Mouse (Mus musculus): ENCODE results near the gene Clstn2.

Gene Clstn2

DNA sequence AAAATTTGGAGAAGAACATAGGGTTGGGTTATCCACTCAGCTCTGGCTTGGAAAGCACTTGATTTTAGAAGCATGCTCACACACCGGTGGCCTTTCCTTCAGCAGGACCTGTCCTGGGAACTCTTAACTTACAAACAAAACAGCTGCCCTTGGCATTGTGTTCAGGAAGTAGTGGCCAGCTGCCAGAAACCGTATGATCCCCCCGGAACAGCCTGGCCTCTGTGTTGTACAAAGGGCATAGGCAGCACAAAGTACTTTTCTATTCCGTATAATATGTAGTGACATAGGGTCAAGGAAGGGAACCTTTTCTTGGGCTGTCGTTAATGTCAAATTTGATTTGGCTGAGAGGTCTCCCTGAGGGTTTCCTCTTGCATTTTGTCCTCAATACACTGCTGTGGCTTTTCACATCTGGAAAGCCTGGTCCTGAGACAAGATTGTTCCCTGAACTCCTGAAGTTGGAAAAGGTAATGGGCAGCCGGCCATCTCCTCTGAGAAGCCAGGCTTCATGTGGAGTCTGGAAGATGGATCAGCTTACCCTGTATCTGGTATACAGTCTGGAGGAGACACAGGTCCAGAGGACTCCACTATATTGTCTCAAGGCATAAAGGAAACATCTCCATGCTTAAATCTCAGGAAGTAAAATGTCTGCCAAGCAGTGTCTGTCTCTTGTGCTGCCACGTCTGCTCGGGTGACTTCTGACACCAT lies 494.8 kb downstream of the Clstn2 start:
- no peak for DNase-seq

DNA sequence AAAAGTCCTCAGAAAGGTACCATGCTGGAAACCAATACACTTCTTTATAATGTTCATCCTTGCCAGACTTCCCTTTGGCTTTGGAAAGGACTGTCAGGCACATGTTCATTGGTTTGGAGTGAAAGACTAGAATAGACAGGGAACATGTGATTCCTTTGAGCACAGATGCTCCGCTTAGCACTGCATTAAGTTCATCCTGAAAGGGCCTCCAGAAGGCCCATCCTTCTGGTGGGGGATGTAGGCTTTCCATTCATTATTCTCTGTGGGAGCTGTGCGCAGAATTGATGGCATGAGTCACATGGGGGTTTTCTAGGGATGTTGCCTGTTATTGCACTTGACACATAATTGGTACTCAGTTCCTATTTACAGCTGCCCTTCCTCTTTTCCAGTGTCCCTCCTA lies 498.8 kb downstream of the Clstn2 start:
- no peak for DNase-seq

- DNase-seq: no peak
Observed at GRCm38 (mm10) chr9:97533306-97533705, 499.7 kb downstream of the Clstn2 start.

- DNase-seq: no peak
Observed at GRCm38 (mm10) chr9:97532536-97532935, 500.4 kb downstream of the Clstn2 start.

DNA sequence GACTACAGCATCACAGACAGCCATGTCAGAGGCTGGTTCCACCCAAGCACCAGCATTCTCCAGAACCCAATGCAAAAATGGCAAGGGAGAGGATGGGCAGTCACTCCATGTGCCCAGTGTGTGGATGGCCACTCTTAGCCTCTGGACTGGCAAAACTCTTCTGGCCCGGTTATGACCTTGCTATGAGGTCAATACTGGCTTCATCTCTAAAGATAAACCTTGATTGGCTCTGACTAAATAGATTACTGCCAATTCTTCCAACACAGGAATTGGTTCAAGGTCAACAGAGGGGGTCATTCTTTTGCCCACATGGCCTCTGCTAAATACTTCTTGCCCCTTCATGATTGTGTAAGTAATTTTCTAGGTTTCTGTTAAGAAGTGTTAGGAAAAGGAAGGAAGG lies 505.1 kb downstream of the Clstn2 start:
- DNase-seq: no peak

DNA sequence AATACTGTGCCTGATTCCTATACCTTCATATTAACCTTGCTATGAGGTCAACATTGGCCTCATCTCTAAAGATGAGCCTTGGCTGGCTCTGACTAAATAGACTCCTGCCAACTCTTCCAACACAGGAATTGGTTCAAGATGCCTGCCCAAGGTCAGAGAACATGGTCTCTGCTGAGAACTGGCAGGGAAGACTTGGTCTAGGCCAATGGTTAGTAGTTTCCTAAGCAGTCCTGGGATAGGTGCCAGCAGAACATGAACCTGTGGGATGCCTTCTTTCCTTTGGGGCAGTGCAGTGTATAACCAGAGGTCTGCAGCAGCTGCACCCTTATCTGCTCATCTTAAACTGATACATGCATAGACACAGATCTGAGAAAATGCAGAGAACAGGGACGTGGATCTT lies 505.7 kb downstream of the Clstn2 start:
- DNase-seq: peak; percentile 87

GRCm38 (mm10) chr9:97525563-97525962 lies 507.4 kb downstream of the Clstn2 start:
- no peak for DNase-seq

DNA sequence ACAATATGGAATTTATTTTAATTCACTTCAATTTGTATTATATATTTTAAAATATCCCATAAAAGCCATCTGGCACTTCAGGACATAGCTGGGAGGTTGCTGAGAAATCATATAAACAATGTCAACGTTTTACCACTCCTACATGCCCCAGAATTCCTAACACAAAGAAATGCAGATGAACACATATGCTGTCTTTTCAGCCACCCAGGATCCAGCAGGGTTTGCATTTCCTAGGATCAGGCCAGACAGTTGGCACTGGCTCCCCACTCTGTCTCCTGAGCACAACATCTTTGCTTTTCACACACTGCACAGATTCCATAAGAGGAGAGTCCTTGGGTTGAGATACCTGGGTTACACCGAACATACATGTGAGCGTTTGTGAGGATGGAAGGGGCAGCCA lies 508.1 kb downstream of the Clstn2 start:
- no peak for DNase-seq

DNA sequence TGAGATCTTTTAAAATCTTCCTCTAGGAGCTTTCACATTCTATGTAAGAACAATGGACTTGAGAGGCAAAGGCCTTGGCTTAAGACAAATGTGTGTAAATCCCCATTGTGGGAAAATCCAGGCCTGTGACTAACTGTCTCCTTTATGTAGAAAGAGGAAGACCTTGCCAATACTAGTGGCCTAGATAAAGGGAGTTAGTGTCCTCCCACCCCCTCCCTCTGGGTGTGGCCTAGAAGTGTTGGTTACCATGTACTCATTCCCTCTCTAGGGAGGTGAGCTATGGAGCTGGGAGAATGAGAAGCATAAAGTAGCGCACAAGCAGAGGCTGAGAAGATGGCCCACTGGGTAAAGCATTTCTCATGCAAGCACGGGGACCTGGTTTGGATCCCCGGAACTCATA lies 512.2 kb downstream of the Clstn2 start:
- peak; percentile 78 for DNase-seq

- DNase-seq: peak; percentile 11
Observed at GRCm38 (mm10) chr9:97517006-97517405, 516.0 kb downstream of the Clstn2 start.

DNA sequence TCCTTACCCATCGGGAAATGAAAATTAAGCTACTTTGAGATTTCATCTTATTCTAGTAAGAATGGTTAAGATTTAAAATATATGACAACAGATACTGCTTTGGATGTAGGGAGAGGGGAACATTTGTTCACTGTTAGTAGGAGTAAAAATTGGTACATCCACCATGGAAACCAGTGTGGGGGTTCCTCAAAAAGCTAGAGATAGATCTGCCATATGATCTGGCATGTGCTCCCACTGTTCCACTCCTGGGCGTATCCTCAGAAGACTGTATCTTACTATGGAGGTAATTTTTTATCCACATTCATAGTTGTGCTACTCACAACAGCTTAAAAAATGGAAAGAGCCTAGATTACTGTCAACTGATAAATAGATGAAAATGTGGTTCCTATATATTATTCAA lies 518.3 kb downstream of the Clstn2 start:
- peak; percentile 27 for DNase-seq

DNA sequence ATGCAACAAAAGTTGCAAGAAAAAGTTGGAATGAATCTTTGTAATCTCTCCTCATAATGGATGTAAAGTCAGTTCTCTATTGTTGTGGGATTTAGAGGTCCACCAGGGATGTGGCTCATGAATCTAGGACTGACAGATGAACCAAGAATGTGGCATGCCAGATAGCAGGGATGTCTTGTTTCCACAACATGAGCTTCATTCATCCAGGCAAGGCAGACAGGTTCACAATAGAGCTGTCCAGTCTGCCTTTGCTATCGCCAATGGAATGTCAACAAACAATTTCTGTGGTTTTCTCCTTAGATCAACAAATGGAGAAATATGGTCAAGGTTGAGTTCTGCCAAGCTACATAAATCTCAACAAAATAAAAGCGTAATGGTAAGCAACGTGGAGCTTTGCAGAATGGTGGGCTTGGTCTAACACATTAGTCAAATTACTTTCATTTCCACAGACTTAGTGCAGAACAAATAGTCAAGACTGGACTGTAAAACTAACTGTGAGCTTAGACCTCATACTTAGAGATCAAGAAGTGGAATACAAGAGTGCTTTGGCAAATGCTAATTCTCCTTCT lies 520.6 kb downstream of the Clstn2 start:
- no peak for DNase-seq

DNA sequence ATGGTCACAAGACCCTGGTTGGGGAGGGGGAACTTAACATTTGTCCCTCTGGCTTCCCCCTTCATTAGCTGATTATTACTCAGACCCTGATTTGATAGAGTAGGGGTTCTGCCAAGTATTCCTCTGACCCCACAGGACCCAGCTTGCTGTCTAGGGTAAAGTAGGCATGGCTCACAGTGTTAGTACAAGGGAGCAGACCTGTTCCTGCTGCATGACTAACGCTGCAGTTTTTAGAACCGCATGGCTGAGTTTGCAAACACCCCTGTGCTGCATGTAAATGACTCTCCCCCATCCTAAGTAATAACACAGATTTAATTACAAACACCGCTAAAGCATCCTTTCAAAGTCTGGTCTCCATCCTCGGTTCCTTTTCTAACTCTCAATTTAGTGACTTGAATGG lies 531.6 kb downstream of the Clstn2 start:
- peak; percentile 25 for DNase-seq

- no peak for DNase-seq
Observed at GRCm38 (mm10) chr9:97495056-97495455, 537.9 kb downstream of the Clstn2 start.

- no peak for DNase-seq
Observed at GRCm38 (mm10) chr9:97491626-97492025, 541.4 kb downstream of the Clstn2 start.

- DNase-seq: peak; percentile 85
Observed at GRCm38 (mm10) chr9:97490591-97491176, 542.3 kb downstream of the Clstn2 start.

DNA sequence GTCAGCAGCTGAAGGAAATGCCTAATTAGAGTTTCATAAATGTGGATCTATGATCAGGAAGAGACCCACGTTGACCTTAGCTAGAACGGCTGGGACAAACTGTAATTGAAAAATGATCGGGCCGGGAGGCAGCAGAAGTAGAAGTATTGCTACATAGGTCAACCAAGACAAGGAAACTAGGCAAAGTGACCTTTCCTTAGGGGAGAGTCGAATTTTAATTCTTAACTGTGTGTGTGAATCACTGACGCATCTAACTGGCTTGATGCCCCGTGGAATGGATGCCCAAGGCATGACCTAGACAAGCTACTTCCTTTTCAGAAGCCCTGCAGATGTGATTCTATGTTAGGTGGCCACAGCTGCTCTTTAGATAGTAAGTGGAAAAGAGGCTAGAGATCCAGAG lies 546.2 kb downstream of the Clstn2 start:
- peak; percentile 53 for DNase-seq

DNA sequence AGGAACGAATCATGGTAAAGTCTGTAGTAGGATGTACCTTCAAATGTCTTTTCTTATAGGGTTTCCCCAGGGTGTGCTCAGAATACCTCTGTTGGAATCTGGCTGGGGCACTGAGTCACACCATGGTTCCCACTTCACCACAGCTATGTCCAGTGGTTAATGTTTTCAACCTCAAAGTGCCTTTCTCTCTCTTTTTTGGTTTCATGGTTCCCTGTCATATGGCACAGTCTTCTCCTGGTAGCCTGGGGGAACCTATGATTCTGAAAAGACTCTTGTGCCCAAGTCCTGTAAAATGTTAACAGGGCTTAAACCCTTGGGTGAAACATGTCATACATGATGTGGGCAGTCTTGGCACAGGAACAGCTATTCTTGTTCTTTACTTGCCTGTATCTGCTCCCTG lies 551.8 kb downstream of the Clstn2 start:
- peak; percentile 60 for DNase-seq

DNA sequence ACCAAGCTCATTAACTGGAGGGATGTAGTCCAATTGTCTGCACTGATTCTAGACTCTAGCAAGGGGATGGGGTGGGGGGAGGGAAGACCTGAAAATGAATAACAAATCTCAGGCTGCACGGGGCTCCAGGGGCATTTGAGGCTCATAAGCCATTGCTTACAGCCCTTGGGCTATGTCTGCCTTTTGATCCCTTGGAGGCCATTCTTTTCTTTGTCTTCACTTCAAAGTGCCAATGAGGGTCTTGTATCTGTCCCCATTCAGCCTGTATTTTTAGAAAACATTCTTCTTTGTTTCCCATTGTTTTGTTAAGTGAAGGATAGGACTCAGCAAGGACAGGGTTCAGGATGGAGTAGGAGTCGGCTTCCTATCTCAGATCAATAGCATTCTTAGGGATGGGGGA lies 556.0 kb downstream of the Clstn2 start:
- peak; percentile 6 for DNase-seq

GRCm38 (mm10) chr9:97476456-97476855 lies 556.5 kb downstream of the Clstn2 start:
- DNase-seq: peak; percentile 85

GRCm38 (mm10) chr9:97474896-97475295 lies 558.1 kb downstream of the Clstn2 start:
- DNase-seq: peak; percentile 88

DNA sequence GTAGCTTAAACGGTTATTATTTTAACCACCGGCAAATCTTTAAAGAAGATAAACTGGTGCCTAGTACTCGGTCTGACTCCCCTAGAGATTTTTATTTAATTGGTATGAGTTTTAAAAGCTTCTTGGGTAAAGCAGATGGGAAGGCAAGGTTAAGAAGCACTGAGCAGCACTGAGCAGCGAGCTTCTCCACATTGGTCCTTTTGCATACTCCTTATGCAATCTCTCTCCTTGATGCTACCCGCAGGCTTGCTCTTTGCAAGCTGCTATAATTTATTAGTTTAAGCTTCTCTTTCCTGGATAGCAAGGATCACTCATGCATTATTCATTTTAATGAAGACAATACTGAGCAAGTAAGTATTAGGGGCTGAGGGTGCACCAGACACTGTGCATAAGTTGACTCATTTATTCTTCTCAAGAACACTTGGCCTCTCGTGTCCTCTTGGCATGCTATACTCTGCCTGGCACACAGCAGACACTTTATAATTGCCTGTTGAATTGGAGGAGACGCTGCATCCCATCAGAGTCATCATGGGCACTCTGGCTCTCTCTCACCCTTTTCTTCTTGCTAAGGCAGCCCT lies 561.9 kb downstream of the Clstn2 start:
- peak; percentile 63 for DNase-seq

- DNase-seq: peak; percentile 55
Observed at GRCm38 (mm10) chr9:97460452-97460851, 572.5 kb downstream of the Clstn2 start.

DNA sequence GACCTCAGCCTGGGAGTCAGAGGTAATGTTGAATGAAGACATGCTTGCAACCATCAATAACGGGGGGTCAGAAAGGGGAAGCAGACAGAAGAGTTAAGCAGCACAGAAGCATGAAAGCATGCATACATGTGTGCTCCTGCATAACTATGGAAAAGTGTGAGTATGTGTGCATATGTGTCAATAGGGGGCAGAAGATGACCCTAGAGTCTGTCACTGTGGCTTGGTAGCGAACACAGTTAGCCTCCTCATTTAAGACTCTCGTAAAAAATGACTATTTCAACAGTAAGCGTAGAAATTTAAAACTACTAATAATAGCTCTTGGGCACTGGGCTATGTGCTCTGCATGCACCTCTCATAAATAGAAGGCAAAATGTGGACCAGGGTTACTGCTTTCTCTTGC lies 573.2 kb downstream of the Clstn2 start:
- peak; percentile 59 for DNase-seq
